Mouse (Mus musculus): ENCODE measurements at regions not wholly inside any gene's neighbourhood (a gene's known extent, or its start where the extent isn't known, plus 50 kb on each side); places are given as distances from the start of the nearest gene placed in this dataset.

- TF ChIP-seq CTCF (conservative IDR thresholded peaks at IDR 0.05; ENCODE audit: low read length) (no peak), POU5F1 (IDR thresholded peaks at IDR 0.05; ENCODE audit: borderline replicate concordance, low read length) (no peak), NANOG (IDR thresholded peaks at IDR 0.05; ENCODE audit: borderline replicate concordance, low read length) (peak; percentile 95)
These were observed 64.0 kb upstream of the Adgra3 start for GRCm38 (mm10) chr5:50122829-50123241.
